Mouse (Mus musculus): Measurements from ENCODE around the gene Bcam. TPM values are rescaled to one million over a fixed set of nuclear protein-coding genes. Genes with fewer than 3 reads are reported as not detected.

Gene Bcam
- polyA plus RNA-seq, 1 experiment: 20.3 TPM

DNA sequence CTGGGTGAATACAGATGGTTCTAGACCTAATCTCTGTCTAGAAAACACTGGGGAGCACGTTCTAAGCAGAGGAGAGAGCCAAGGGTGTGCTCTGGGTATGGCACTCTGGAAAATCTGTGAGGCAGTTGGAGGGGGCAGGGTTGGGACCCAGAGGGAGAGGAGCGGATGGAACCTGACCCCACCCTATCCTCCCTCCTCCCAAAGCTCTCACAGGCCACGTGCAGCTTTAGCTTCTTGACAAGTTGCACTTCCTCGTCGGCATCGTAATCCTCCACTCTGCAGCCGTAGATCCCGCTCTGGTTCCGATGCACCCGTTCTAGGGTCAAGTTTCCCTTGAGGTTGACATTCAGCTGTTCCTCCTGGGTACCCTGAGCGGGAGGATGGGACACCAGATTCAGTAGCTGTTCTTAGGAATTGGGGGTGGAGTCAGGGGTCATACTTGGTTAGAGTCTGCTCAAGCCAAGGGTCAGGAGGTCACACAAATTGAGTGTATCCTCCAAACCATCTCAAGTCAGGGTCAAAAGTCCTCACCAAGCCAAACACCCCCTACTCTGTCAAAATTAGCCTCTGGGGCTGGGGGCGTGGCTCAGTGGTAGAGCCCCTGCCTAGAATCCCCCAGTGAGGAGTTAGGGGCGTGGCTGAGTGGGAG lies 6.9 kb downstream of the Bcam start:
- H3K4me1 ChIP-seq (ENCODE audit: control insufficient read depth, insufficient read depth, insufficient read length, low read length): peaks cover 4% of the 10 kb centered on the region
- H3K27ac ChIP-seq (ENCODE audit: insufficient read depth, low read depth, low read length): no peak overlapping the region
- H3K27me3 ChIP-seq (ENCODE audit: control insufficient read depth, insufficient read depth, low read length): no peaks in the 10 kb centered on the region
- no peaks in the 10 kb centered on the region for H3K36me3 ChIP-seq (ENCODE audit: control insufficient read depth, insufficient read depth, low read length)
- TF ChIP-seq POLR2A (IDR thresholded peaks at IDR 0.05; ENCODE audit: low read depth, low read length): no peak
- TF ChIP-seq CTCF (IDR thresholded peaks at IDR 0.05; ENCODE audit: extremely low read depth, insufficient read length, insufficient replicate concordance, low read depth, low read length): no peak
- 64% methylated on average over 13 of the region's 13 CpGs for WGBS
- H3K4me3 ChIP-seq (ENCODE audit: low read depth, low read length): no peak overlapping the region

DNA sequence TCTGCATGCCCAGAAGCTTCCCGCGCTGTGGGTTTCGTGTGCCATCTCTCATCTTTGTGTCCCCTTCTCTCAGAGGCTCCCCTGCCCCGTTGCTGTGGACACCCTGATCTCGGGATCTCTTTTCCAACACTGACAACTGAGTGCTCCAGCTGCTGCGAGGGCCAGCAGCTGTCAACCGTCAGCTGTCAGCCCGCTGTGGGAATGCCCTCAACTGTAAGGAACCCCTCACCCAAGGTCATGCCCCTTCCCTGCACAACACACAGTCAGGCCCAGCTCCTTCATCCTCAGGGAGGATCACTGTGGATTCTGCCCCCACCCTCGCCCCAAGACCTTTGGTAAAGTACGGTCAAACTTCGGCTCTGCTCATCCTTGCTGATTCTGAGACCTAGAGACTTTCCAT lies 8.5 kb downstream of the Bcam start:
- WGBS: 85% methylated on average over 11 of the region's 11 CpGs
- no peaks in the 10 kb centered on the region for H3K36me3 ChIP-seq (ENCODE audit: control insufficient read depth, insufficient read depth, low read length)
- H3K27ac ChIP-seq (ENCODE audit: insufficient read depth, low read depth, low read length): no peak overlapping the region
- H3K27me3 ChIP-seq (ENCODE audit: control insufficient read depth, insufficient read depth, low read length): no peaks in the 10 kb centered on the region
- H3K4me3 ChIP-seq (ENCODE audit: low read depth, low read length): no peak overlapping the region
- no peak for TF ChIP-seq POLR2A (IDR thresholded peaks at IDR 0.05; ENCODE audit: low read depth, low read length)
- H3K4me1 ChIP-seq (ENCODE audit: control insufficient read depth, insufficient read depth, insufficient read length, low read length): peaks cover 12% of the 10 kb centered on the region

DNA sequence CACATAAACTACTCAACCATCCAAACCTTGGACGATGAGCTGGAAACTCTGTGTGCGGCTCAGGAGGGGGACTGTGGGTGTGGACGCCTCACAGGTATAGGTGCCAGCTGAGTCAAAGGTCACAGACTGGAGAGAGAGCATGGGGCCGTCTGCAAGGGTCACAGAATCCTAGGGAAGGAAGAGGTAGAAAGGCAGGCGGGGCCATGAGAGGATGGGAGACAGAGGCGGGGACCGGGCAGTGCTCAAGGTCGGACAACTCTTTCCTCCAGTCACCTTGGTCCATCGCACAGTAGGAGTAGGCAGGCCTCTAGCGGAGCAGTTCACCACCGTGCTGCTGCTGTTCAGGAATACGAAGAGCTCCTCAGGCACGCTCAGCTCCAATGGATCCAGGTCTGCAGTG lies 10.8 kb downstream of the Bcam start:
- Histone ChIP-seq H3K36me3 (ENCODE audit: control insufficient read depth, insufficient read depth, low read length) (no peaks in the 10 kb centered on the region), H3K4me1 (ENCODE audit: control insufficient read depth, insufficient read depth, insufficient read length, low read length) (peaks cover 15% of the 10 kb centered on the region), H3K27me3 (ENCODE audit: control insufficient read depth, insufficient read depth, low read length) (no peaks in the 10 kb centered on the region), H3K4me3 (ENCODE audit: low read depth, low read length) (no peak overlapping the region), H3K27ac (ENCODE audit: insufficient read depth, low read depth, low read length) (no peak overlapping the region)
- 46% methylated on average over 13 of the region's 13 CpGs for WGBS
- TF ChIP-seq CTCF (IDR thresholded peaks at IDR 0.05; ENCODE audit: extremely low read depth, insufficient read length, insufficient replicate concordance, low read depth, low read length) (no peak), POLR2A (IDR thresholded peaks at IDR 0.05; ENCODE audit: low read depth, low read length) (no peak)

DNA sequence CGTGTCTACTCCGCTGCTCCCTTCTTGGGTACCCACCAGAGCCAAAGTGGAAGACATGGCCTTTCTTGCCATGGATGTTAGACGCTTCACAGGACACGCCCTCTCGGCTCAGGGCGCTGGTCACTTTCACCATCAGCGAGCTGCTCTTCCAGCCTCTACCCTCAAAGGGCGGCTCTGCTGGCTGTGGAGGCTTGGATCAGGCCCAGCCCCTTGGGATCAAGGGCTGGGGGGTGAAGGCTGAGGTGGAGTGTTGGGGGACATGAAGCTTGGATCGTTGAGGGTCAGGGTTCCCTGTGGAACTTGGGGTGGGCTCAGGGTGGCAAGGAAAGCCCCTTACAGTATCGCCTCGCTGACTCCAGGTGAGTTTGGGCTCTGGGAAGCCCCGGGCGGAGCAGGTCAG lies 12.2 kb downstream of the Bcam start:
- H3K27me3 ChIP-seq (ENCODE audit: control insufficient read depth, insufficient read depth, low read length): no peaks in the 10 kb centered on the region
- no peak overlapping the region for H3K27ac ChIP-seq (ENCODE audit: insufficient read depth, low read depth, low read length)
- TF ChIP-seq POLR2A (IDR thresholded peaks at IDR 0.05; ENCODE audit: low read depth, low read length) (no peak), CTCF (IDR thresholded peaks at IDR 0.05; ENCODE audit: extremely low read depth, insufficient read length, insufficient replicate concordance, low read depth, low read length) (no peak)
- H3K36me3 ChIP-seq (ENCODE audit: control insufficient read depth, insufficient read depth, low read length): no peaks in the 10 kb centered on the region
- peaks cover 17% of the 10 kb centered on the region for H3K4me1 ChIP-seq (ENCODE audit: control insufficient read depth, insufficient read depth, insufficient read length, low read length)
- no peak overlapping the region for H3K4me3 ChIP-seq (ENCODE audit: low read depth, low read length)
- 92% methylated on average over 13 of the region's 13 CpGs for WGBS

DNA sequence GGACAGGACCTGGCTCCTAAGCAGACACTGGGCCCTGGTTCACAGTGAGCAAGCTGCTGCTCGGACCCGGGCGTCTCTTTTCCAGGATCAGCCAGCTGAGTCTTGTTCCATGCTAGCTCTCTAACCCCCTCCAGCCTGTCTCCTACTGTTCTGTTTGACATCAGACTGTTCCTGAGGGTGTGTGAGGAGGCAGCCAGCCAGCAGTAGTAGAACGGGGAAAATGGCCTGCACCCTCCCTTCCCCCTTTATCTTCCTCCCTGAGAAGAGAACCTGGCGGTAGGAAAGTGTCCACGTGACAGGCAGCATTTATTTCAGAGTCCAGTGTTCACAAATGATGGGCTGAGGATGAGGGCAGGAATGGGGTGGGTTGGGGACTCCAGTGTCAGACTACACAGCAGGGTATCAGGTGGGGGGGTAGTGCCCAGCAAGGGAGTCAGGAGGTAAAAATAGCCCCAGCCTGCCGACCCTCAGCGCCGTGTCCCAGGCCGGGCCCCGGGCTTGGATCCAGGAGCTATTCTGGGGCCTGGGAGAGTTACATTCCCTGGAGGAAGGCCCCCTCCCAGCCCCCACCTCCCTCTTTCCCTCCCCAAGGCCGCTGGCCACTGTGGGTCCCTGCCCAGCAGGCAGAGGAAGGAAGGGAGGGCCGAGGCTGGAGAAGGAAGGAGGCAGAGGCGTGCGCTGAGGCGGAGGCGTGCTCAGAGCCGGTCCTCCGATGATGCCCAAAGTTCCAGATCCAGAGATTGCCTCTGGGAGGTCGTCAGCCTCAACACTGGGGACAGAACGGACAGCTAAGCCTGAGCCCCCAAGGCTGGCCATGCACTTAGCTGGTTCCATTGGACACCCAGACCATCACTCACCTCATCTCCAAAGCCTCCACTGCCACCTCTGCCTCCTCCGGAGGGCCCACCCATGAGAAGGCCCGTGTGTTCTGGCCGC lies 14.7 kb downstream of the Bcam start:
- peaks cover 19% of the 10 kb centered on the region for H3K4me1 ChIP-seq (ENCODE audit: control insufficient read depth, insufficient read depth, insufficient read length, low read length)
- no peaks in the 10 kb centered on the region for H3K36me3 ChIP-seq (ENCODE audit: control insufficient read depth, insufficient read depth, low read length)
- H3K4me3 ChIP-seq (ENCODE audit: low read depth, low read length): peak overlapping the region; percentile 17; the same call in 1 of the 2 replicates
- TF ChIP-seq POLR2A (IDR thresholded peaks at IDR 0.05; ENCODE audit: low read depth, low read length) (no peak), CTCF (IDR thresholded peaks at IDR 0.05; ENCODE audit: extremely low read depth, insufficient read length, insufficient replicate concordance, low read depth, low read length) (no peak)
- 63% methylated on average over 23 of the region's 24 CpGs for WGBS
- no peaks in the 10 kb centered on the region for H3K27me3 ChIP-seq (ENCODE audit: control insufficient read depth, insufficient read depth, low read length)
- peak overlapping the region; percentile 67 for H3K27ac ChIP-seq (ENCODE audit: insufficient read depth, low read depth, low read length)

DNA sequence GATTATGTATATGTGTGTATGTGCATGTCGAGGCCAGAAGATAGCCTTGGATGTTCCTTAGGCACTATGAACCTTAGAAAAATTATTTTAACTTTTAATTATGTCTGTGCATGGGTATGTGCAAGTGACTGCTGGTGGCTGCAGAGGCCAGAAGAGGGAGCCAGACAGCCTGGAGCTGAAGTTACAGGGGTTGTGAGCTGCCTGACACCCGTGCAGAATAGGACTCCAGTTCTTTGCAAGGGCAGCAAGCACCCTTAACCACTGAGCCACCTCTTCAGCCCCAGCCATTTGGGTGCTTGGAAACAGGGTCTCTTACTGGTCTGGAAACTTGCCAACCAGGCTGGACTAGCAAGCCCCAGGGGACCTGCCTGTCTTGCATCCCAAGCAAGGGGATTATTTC lies 15.8 kb downstream of the Bcam start:
- Histone ChIP-seq H3K27ac (ENCODE audit: insufficient read depth, low read depth, low read length) (peak overlapping the region; percentile 44; the same call in 1 of the 2 replicates), H3K27me3 (ENCODE audit: control insufficient read depth, insufficient read depth, low read length) (no peaks in the 10 kb centered on the region), H3K4me1 (ENCODE audit: control insufficient read depth, insufficient read depth, insufficient read length, low read length) (peaks cover 23% of the 10 kb centered on the region), H3K36me3 (ENCODE audit: control insufficient read depth, insufficient read depth, low read length) (no peaks in the 10 kb centered on the region), H3K4me3 (ENCODE audit: low read depth, low read length) (no peak overlapping the region)
- WGBS: 88% methylated on average over 2 of the region's 2 CpGs
- TF ChIP-seq POLR2A (IDR thresholded peaks at IDR 0.05; ENCODE audit: low read depth, low read length) (no peak), CTCF (IDR thresholded peaks at IDR 0.05; ENCODE audit: extremely low read depth, insufficient read length, insufficient replicate concordance, low read depth, low read length) (no peak)

DNA sequence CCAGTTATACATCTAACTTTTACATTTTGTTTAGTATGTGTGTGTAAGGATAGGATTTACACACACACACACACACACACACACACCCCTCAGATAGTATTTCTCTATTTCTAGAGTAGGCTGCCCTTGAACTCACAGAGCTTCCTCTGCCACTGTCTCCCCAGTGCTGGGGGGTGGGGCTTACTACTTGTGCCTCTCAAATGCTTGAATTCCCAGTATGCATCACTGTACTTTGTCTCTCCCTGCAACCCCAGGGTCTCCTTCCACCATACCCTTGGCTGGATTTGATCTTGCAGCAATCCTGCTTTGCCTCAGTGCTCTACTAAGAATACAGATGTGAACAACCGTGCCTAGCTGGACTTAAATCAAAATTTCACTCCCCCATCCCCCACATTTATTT lies 16.8 kb downstream of the Bcam start:
- Histone ChIP-seq H3K4me3 (ENCODE audit: low read depth, low read length) (no peak overlapping the region), H3K27me3 (ENCODE audit: control insufficient read depth, insufficient read depth, low read length) (no peaks in the 10 kb centered on the region), H3K27ac (ENCODE audit: insufficient read depth, low read depth, low read length) (peak overlapping the region; percentile 11; the same call in 1 of the 2 replicates), H3K4me1 (ENCODE audit: control insufficient read depth, insufficient read depth, insufficient read length, low read length) (peaks cover 21% of the 10 kb centered on the region), H3K36me3 (ENCODE audit: control insufficient read depth, insufficient read depth, low read length) (no peaks in the 10 kb centered on the region)
- 82% methylated on average over 1 of the region's 1 CpGs for WGBS
- TF ChIP-seq POLR2A (IDR thresholded peaks at IDR 0.05; ENCODE audit: low read depth, low read length) (no peak), CTCF (IDR thresholded peaks at IDR 0.05; ENCODE audit: extremely low read depth, insufficient read length, insufficient replicate concordance, low read depth, low read length) (no peak)

All from small intestine, adult 2 months (tissue).